Mouse (Mus musculus) brain, embryonic 14.5 days (tissue): ENCODE results near the gene Gpr156. TPM values are rescaled to one million over a fixed set of nuclear protein-coding genes. Genes with fewer than 3 reads are reported as not detected.
A peak's percentile ranks its signal among the peaks of the same experiment; 100 is the strongest.

Experiments used
- DNase-seq: peaks from one replicate; pipeline ENCODE4 v3.0.0-alpha.2; 2011; ENCODE audit warnings: low read depth
- CTCF ChIP-seq: fragments of 200-500 bp; IDR thresholded peaks from 2 replicates; pipeline ENCODE4 v1.5.1; 2012; ENCODE audit warnings: inconsistent platforms, mild to moderate bottlenecking, moderate library complexity, borderline replicate concordance; ENCODE audit not compliant: insufficient read depth, insufficient read length; ENCODE audit errors: extremely low read depth
- POLR2A ChIP-seq: fragments of 200-500 bp; IDR thresholded peaks from 2 replicates; pipeline ENCODE4 v1.6.1; 2012; ENCODE audit warnings: mild to moderate bottlenecking, inconsistent platforms, borderline replicate concordance; ENCODE audit not compliant: poor library complexity, insufficient read depth, insufficient read length, severe bottlenecking; ENCODE audit errors: extremely low read depth
- polyA plus RNA-seq: library from polyadenylated mRNA; depleted of rRNA; stranded (reverse); fragments of >200 nt; gene quantifications from 2 replicates; pipeline ENCODE4 v1.2.3, GENCODE M21; 2012

The Gpr156 gene
- polyA plus RNA-seq, 1 experiment = 7.0 TPM

- TF ChIP-seq POLR2A (no peak), CTCF (no peak)
- no peak for DNase-seq
Measured at GRCm38 (mm10) chr16:37881168-37881567, 35.1 kb upstream of the Gpr156 start.

GRCm38 (mm10) chr16:37888986-37889385 is 27.3 kb upstream of the Gpr156 start:
- TF ChIP-seq POLR2A (no peak), CTCF (no peak)

GRCm38 (mm10) chr16:37892667-37893066 is 23.6 kb upstream of the Gpr156 start:
- DNase-seq = peak; percentile 93

More at GRCm38 (mm10) chr16:37888986-37889385, 27.3 kb upstream of the Gpr156 start:
- DNase-seq = no peak

GRCm38 (mm10) chr16:37893381-37893780 is 22.9 kb upstream of the Gpr156 start:
- peak; percentile 20 for DNase-seq
- TF ChIP-seq CTCF = no peak
- no peak for TF ChIP-seq POLR2A

More at GRCm38 (mm10) chr16:37892667-37893066, 23.6 kb upstream of the Gpr156 start:
- TF ChIP-seq CTCF (no peak), POLR2A (no peak)

DNA sequence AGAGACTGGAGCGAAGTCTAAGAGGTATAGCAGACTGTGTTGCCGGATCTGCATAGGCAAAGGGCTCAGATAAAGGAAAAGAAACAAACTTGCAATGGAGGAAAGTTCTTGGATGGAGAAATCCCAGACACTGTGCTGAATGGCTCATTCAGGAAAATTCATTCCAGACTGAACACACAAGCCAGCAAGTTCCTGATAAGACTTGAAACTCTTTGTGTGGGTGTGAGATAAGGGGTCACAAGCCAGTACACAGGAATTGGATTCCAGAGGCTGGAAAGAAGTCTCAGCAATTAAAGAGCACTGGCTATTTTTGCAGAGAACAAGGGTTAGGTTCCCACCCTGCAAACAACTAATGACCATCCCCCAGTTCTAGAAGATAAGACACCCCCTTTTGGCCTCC is 22.4 kb upstream of the Gpr156 start:
- TF ChIP-seq POLR2A (no peak), CTCF (no peak)
- DNase-seq = no peak

DNA sequence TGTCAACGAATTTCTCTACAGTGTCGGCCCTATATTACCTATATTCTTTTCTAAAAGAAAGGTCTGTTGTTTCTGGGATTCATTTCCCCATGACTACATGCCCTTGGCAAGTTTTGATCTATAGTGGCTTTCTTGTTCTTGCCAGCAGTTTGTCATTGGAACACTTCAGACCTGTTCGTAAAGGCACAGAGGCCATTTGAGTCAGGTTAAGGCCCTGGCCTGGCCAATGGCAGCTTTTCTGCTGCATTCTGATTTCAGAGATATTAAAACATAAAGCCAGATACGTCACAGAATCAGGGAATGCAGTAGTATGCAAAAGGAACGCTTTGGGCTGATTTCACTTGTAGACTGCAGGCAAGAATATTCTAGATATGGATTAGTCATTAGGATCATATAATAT is 17.5 kb upstream of the Gpr156 start:
- TF ChIP-seq CTCF = no peak
- no peak for TF ChIP-seq POLR2A
- no peak for DNase-seq

DNA sequence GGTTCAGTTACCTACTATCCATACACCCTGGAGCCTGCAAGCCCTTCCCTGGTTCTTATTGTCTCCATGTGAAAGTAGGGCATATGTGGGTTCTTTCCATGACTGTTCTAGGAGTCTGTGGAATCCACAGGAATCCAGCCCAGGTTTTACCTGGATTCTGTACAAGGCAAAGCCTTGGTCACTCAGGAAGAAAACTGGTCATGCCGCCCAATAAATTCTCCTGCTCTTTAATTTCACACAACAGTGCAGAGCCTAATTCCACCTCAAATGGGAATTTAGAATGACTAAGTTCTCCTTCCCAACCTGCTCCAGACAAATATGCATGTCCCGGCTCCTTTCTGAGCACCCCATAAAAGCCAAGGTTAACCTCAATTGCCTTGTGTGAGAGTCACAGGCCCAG is 16.9 kb upstream of the Gpr156 start:
- DNase-seq = peak; percentile 38
- no peak for TF ChIP-seq CTCF
- no peak for TF ChIP-seq POLR2A

GRCm38 (mm10) chr16:37901318-37901717 is 15.0 kb upstream of the Gpr156 start:
- DNase-seq = no peak
- TF ChIP-seq CTCF (no peak), POLR2A (no peak)

DNA sequence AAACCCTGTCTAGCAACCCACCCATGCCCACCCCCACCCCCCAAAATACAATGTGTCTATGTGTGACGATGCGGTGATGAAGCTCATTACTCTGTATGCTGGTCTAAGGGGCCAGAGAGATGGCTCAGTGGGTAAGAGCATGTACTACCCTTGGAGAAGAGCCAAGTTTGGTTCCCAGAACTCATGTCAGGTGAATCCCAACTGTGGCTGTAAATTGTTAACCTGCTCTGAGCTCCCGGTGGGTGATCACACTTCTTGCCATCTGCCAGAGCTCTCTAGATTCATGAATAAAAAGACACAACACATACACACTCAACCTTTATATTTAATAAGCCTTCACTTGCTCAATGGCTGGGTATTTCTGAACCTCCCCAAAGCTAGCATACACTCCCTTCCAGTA is 9.8 kb upstream of the Gpr156 start:
- DNase-seq = no peak
- TF ChIP-seq CTCF = no peak
- TF ChIP-seq POLR2A = no peak

- TF ChIP-seq CTCF (no peak), POLR2A (no peak)
- no peak for DNase-seq
Measured at GRCm38 (mm10) chr16:37911086-37911485, 5.2 kb upstream of the Gpr156 start.

GRCm38 (mm10) chr16:37916818-37917201 is 514 bp downstream of the Gpr156 start:
- TF ChIP-seq CTCF (no peak), POLR2A (no peak)
- peak; percentile 27 for DNase-seq

- TF ChIP-seq CTCF (peak; percentile 35; the same call in 1 of the 2 replicates), POLR2A (no peak)
- no peak for DNase-seq
Measured at GRCm38 (mm10) chr16:37919000-37919399, 2.7 kb downstream of the Gpr156 start.
